In the genomic region with DNA sequence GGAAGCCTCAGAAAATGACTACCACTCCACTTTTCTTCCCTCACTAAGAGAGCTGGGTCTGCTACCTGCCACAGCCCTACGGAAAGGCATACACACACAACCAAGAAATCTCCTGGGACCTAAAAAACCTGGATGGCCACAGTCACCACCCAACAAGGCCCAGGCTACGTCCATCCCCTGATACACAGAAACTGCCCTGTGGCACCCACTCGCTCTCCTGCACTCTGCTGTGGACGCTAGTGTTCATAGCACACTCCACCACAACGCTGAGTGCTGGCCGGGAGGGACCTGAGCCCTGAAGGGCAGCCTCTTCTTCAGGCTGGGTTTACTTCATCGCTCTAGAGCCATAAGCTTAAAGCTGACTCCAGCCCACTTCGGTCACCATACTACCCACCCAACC, we compare ENCODE assay signal across 15 mouse cellular contexts.
"Had no signal": no experiment of that assay in that cellular context is flagged by ENCODE, and none has a peak within 500 bp of the region (broad histone marks: within the 10 kb centered on the region; RNA-seq: fewer than 3 reads in every experiment).

No protein-coding gene starts in this region.

- H3K4me2 ChIP-seq: lung, embryonic 14.5 days; midbrain, embryonic 12.5 days; neural tube, embryonic 12.5 days; stomach, embryonic 15.5 days had no signal

- H3K27ac ChIP-seq: midbrain, embryonic 10.5 days; midbrain, embryonic 12.5 days; neural tube, embryonic 12.5 days; stomach, embryonic 15.5 days; stomach, postnatal 0 days had no signal

- H3K9me3 ChIP-seq: midbrain, embryonic 10.5 days; midbrain, embryonic 12.5 days; neural tube, embryonic 12.5 days; stomach, embryonic 15.5 days had no signal

- ATAC-seq: midbrain, embryonic 16.5 days had no signal

- H3K9ac ChIP-seq: lung, embryonic 14.5 days; midbrain, embryonic 12.5 days; neural tube, embryonic 12.5 days; stomach, embryonic 15.5 days had no signal

- H3K27me3 ChIP-seq: midbrain, embryonic 12.5 days; neural tube, embryonic 12.5 days; stomach, embryonic 15.5 days had no signal

- DNase-seq: lung, adult 18-20 months; lung, embryonic 14.5 days; lung, postnatal 10 days; lung, postnatal 4 days; midbrain, embryonic 14.5 days; right cerebral cortex, postnatal 14 days; thymus, adult 2 months; thymus, postnatal 25 days; thymus, postnatal 4 days had no signal

- H3K4me3 ChIP-seq: midbrain, embryonic 10.5 days; midbrain, embryonic 12.5 days; neural tube, embryonic 12.5 days; stomach, embryonic 15.5 days had no signal
